Mouse (Mus musculus) B cell, adult (primary cell): ENCODE data around the gene Gm21083. TPM values are rescaled to one million over a fixed set of nuclear protein-coding genes. Genes with fewer than 3 reads are reported as not detected.

Experiments
- total RNA-seq: library from RNA; stranded (reverse); gene quantifications from 4 replicates; pipeline ENCODE4 v1.2.4, GENCODE M21; 2023; ENCODE audit not compliant: inconsistent age

The Gm21083 gene
- not detected in 4 replicates for total RNA-seq

GRCm38 (mm10) chr5:15577033-15577432 lies at the start of gene Gm21083:
Gm21083 (plus strand) TSS chr5:15577333.

GRCm38 (mm10) chr5:15529122-15529521 lies 48.0 kb upstream of the Gm21083 start, which contains the start of gene Gm21190:
Gm21190 (minus strand) TSS chr5:15529222.

DNA sequence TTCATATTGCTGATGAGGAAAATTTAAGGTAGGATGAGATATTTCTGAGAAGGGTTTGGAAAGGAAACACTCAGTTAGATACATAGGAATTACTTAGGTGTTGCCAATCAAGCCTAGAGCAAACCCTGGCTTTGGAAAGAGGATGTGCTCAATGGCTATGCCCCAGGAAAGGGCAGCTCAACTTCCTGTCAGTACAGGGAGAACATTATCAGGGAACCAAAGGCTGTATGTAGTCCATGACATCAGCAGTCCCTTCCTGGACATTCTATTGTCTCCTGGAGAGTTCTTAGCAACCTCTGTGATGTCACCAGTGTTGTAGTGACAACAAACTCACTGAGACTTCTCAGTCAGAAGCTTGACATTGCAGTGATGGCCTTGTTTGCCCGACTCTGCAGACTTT lies 41.6 kb downstream of the Gm21083 start, which contains the start of gene Speer4d:
Gene Speer4d, plus strand, starts transcription at position 301 of the 400 bp plus-strand sequence.

Other genes starting within 250 kb of the Gm21083 start
- not detected in 4 replicates for gene Gm21149, start 100.8 kb upstream of the Gm21083 start, total RNA-seq
- gene Gm21190, start 48.1 kb upstream of the Gm21083 start, total RNA-seq = not detected in 4 replicates
- not detected in 4 replicates for gene Speer4d, start 41.7 kb downstream of the Gm21083 start, total RNA-seq
- not detected in 4 replicates for gene 4930572O03Rik, start 79.7 kb downstream of the Gm21083 start, total RNA-seq
- not detected in 4 replicates for gene Speer4c, start 136.9 kb downstream of the Gm21083 start, total RNA-seq